Mouse (Mus musculus) T-helper 1 cell (primary cell): ENCODE data around the gene Vmn1r10.

Experiments
- in situ Hi-C: fragments of 300-600 bp; cut with MboI, MseI; formaldehyde crosslinking; loops from one replicate; pipeline ENCODE4 v1.15.1; 2025; ENCODE audit warnings: high pct_unique_total_duplicates

The Vmn1r10 gene

GRCm38 (mm10) chr6:57109154-57109553, at the start of gene Vmn1r10:
Gene Vmn1r10, plus strand, starts transcription at chr6:57109454.
- in situ Hi-C loops, result no loop called here

GRCm38 (mm10) chr6:57063730-57064129, 45.5 kb upstream of the Vmn1r10 start:
- in situ Hi-C loops, result no loop called here

GRCm38 (mm10) chr6:57066487-57066886, 42.8 kb upstream of the Vmn1r10 start, which contains the start of gene Vmn1r9:
Gene Vmn1r9, plus strand, starts transcription at chr6:57066787.
- in situ Hi-C loops, result loop anchor here (5.0 kb wide), 1 partner anchor 46 kb away; no protein-coding TSS in a partner anchor

GRCm38 (mm10) chr6:57106358-57106757, 2.9 kb upstream of the Vmn1r10 start:
- in situ Hi-C loops, result no loop called here

GRCm38 (mm10) chr6:57133155-57133554, 23.9 kb downstream of the Vmn1r10 start, which contains the start of gene Vmn1r11:
Gene Vmn1r11, plus strand, starts transcription at chr6:57133455.
- in situ Hi-C loops, result no loop called here

GRCm38 (mm10) chr6:57156619-57157018, 47.4 kb downstream of the Vmn1r10 start, which contains the start of gene Vmn1r12:
Gene Vmn1r12, plus strand, starts transcription at chr6:57156919.
- in situ Hi-C loops, result no loop called here
